Mouse (Mus musculus) cerebellum, adult 2 months (tissue): ENCODE results near the gene Rabac1.

Experiments used
- CTCF ChIP-seq: fragments of 200-500 bp; IDR thresholded peaks from 2 replicates; pipeline ENCODE4 v1.5.1; 2011; ENCODE audit warnings: low read depth, mild to moderate bottlenecking, control low read depth, low read length, moderate library complexity, borderline replicate concordance; ENCODE audit not compliant: insufficient read depth
- POLR2A ChIP-seq: fragments of 200-500 bp; IDR thresholded peaks from 2 replicates; pipeline ENCODE4 v1.6.1; 2011; ENCODE audit warnings: low read length, control low read depth, borderline replicate concordance; ENCODE audit not compliant: insufficient read depth

GRCm38 (mm10) chr7:24990478-24990877 is 17.9 kb upstream of the Rabac1 start:
- no peak for TF ChIP-seq POLR2A
- no peak for TF ChIP-seq CTCF
